Comparison of ENCODE assay signal across 15 mouse cellular contexts in genomic region chr11:74734917-74735316, GRCm38 (mm10). TPM values are rescaled to one million over a fixed set of nuclear protein-coding genes. Genes with fewer than 3 reads are reported as not detected.
DNase-seq lines count a peak whose midpoint lies in the region; ATAC-seq and TF ChIP-seq lines count a peak whose summit lies in the region.
"Had no signal": no experiment of that assay in that cellular context is flagged by ENCODE, and none has a peak within 500 bp of the region (broad histone marks: within the 10 kb centered on the region; RNA-seq: fewer than 3 reads in every experiment).

No protein-coding gene starts in this region.

- no peak; the same call in 1 of the 2 replicates for TF ChIP-seq CTCF in left cerebral cortex, adult 2 months (IDR thresholded peaks at IDR 0.05)

- peaks cover 10% of the 10 kb centered on the region; the same call in 1 of the 2 replicates for H3K4me1 ChIP-seq in forebrain, embryonic 12.5 days
- peaks cover 7% of the 10 kb centered on the region for H3K4me1 ChIP-seq in forebrain, embryonic 15.5 days
- H3K4me1 ChIP-seq: embryonic facial prominence, embryonic 13.5 days; limb, embryonic 10.5 days had no signal

- H3K4me3 ChIP-seq in forebrain, embryonic 12.5 days (replicated peaks): no peak overlapping the region
- no peak overlapping the region for H3K4me3 ChIP-seq in forebrain, embryonic 15.5 days
- no peak overlapping the region for H3K4me3 ChIP-seq in left cerebral cortex, adult 2 months
- H3K4me3 ChIP-seq: embryonic facial prominence, embryonic 13.5 days; gastrocnemius, adult 2 months; heart, embryonic 15.5 days; limb, embryonic 10.5 days had no signal

- no peak overlapping the region for H3K9ac ChIP-seq in forebrain, embryonic 12.5 days
- no peak overlapping the region for H3K9ac ChIP-seq in forebrain, embryonic 15.5 days (replicated peaks)
- H3K9ac ChIP-seq: embryonic facial prominence, embryonic 13.5 days; heart, embryonic 15.5 days had no signal

- H3K36me3 ChIP-seq in forebrain, embryonic 12.5 days (replicated peaks): no peaks in the 10 kb centered on the region
- H3K36me3 ChIP-seq in forebrain, embryonic 15.5 days: no peaks in the 10 kb centered on the region
- H3K36me3 ChIP-seq: embryonic facial prominence, embryonic 13.5 days; heart, embryonic 15.5 days; limb, embryonic 10.5 days had no signal

- intact Hi-C loops in left cerebral cortex, adult 2 months (cut with DNase I): no loop called here

- no peaks in the 10 kb centered on the region for H3K27me3 ChIP-seq in forebrain, embryonic 12.5 days
- no peaks in the 10 kb centered on the region for H3K27me3 ChIP-seq in forebrain, embryonic 15.5 days
- H3K27me3 ChIP-seq: embryonic facial prominence, embryonic 13.5 days; heart, embryonic 15.5 days had no signal

- no peak for ATAC-seq in forebrain, embryonic 12.5 days (ENCODE audit: low FRiP score)
- ATAC-seq in forebrain, embryonic 15.5 days (replicated peaks): no peak
- ATAC-seq: intestine, postnatal 0 days had no signal

- peak overlapping the region; percentile 5; the same call in 1 of the 2 replicates for H3K4me2 ChIP-seq in forebrain, embryonic 12.5 days
- H3K4me2 ChIP-seq in forebrain, embryonic 15.5 days (replicated peaks): no peak overlapping the region
- H3K4me2 ChIP-seq: embryonic facial prominence, embryonic 13.5 days; heart, embryonic 15.5 days had no signal

- no peaks in the 10 kb centered on the region for H3K9me3 ChIP-seq in forebrain, embryonic 12.5 days
- H3K9me3 ChIP-seq in forebrain, embryonic 15.5 days: no peaks in the 10 kb centered on the region
- H3K9me3 ChIP-seq: embryonic facial prominence, embryonic 13.5 days; heart, embryonic 15.5 days; limb, embryonic 10.5 days had no signal

- peak; percentile 45 for DNase-seq in right cerebral cortex, adult 18-20 months
- no peak for DNase-seq in right cerebral cortex, adult 2 months (ENCODE audit: low spot score in 2 of 2)
- peak in 1 of 2 experiments; percentile 36 for DNase-seq in left cerebral cortex, adult 2 months (ENCODE audit: extremely low spot score in 1 of 2, low spot score in 2 of 2)
- peak; percentile 5 for DNase-seq in retina, embryonic 14.5 days (ENCODE audit: low spot score)
- DNase-seq in liver: no peak
- DNase-seq in kidney, adult 18-20 months: no peak
- DNase-seq: cerebellum, adult 11 months; gastrocnemius, adult 2 months; lung, adult 2 months had no signal

- 12% methylated on average over 7 of the region's 7 CpGs for WGBS in forebrain, embryonic 12.5 days
- 3% methylated on average over 7 of the region's 7 CpGs for WGBS in forebrain, embryonic 15.5 days

- 0 out of 2 replicates have a peak overlapping the region, but pooled peaks have one; percentile 25 for H3K27ac ChIP-seq in forebrain, embryonic 12.5 days
- no peak overlapping the region for H3K27ac ChIP-seq in forebrain, embryonic 15.5 days (replicated peaks)
- H3K27ac ChIP-seq in left cerebral cortex, adult 2 months: peak overlapping the region; percentile 57
- H3K27ac ChIP-seq: embryonic facial prominence, embryonic 13.5 days; gastrocnemius, adult 2 months; heart, embryonic 15.5 days; limb, embryonic 10.5 days had no signal

RNA-seq across cellular contexts. Expression of gene Pafah1b1, which starts 10.4 kb away (rescaled TPM):
- 74.9 and 76.5 TPM in 2 replicates for polyA plus RNA-seq in forebrain, embryonic 12.5 days (2016; fragmentation: Nextera tagmentation; extraction: Ambion mirVana)
- 58.3 and 59.8 TPM in 2 replicates for polyA plus RNA-seq in forebrain, embryonic 15.5 days (2015; fragmentation: Nextera tagmentation; extraction: Ambion mirVana)
- total RNA-seq in left cerebral cortex, adult 2 months (2021): 100 to 1,000 TPM; 372 to 402 TPM

RNA-seq across cellular contexts. Expression of gene Mettl16, which starts 35.7 kb away (rescaled TPM):
- 56.6 and 60.4 TPM in 2 replicates for polyA plus RNA-seq in forebrain, embryonic 12.5 days (2016; fragmentation: Nextera tagmentation; extraction: Ambion mirVana)
- polyA plus RNA-seq in forebrain, embryonic 15.5 days (2015; fragmentation: Nextera tagmentation; extraction: Ambion mirVana): 54.3 and 55.5 TPM in 2 replicates
- total RNA-seq in left cerebral cortex, adult 2 months (2021): 10 to 100 TPM; 26.0 to 27.2 TPM

Comparison
In these comparisons a context has a peak if more than half of its experiments do, and no peak if none do; other contexts are left out.
1. DNase-seq: peak in right cerebral cortex, adult 18-20 months (single experiment) and retina, embryonic 14.5 days (single experiment); none in right cerebral cortex, adult 2 months (0 of 2), liver (single experiment) and kidney, adult 18-20 months (single experiment).